Mouse (Mus musculus): ENCODE measurements around the gene Glcci1. TPM values are rescaled to one million over a fixed set of nuclear protein-coding genes. Genes with fewer than 3 reads are reported as not detected.

The Glcci1 gene
- total RNA-seq, 1 experiment from 2014 or later: 19.9 TPM

GRCm38 (mm10) chr6:8489938-8490585, 19.3 kb upstream of the Glcci1 start:
- no peak for ATAC-seq (replicated peaks; ENCODE audit: insufficient number of reproducible peaks, low FRiP score, low TSS enrichment, poor library complexity, severe bottlenecking)

- ATAC-seq (replicated peaks; ENCODE audit: insufficient number of reproducible peaks, low FRiP score, low TSS enrichment, poor library complexity, severe bottlenecking): no peak
These were observed 17.2 kb upstream of the Glcci1 start for GRCm38 (mm10) chr6:8492248-8492647.

GRCm38 (mm10) chr6:8495109-8495826, 14.1 kb upstream of the Glcci1 start:
- ATAC-seq (replicated peaks; ENCODE audit: insufficient number of reproducible peaks, low FRiP score, low TSS enrichment, poor library complexity, severe bottlenecking): peak; percentile 76

- no peak for ATAC-seq (replicated peaks; ENCODE audit: insufficient number of reproducible peaks, low FRiP score, low TSS enrichment, poor library complexity, severe bottlenecking)
These were observed 13.6 kb upstream of the Glcci1 start for GRCm38 (mm10) chr6:8495827-8496222.

GRCm38 (mm10) chr6:8497234-8497867, 12.0 kb upstream of the Glcci1 start:
- no peak for ATAC-seq (replicated peaks; ENCODE audit: insufficient number of reproducible peaks, low FRiP score, low TSS enrichment, poor library complexity, severe bottlenecking)

GRCm38 (mm10) chr6:8497868-8498257, 11.5 kb upstream of the Glcci1 start:
- ATAC-seq (replicated peaks; ENCODE audit: insufficient number of reproducible peaks, low FRiP score, low TSS enrichment, poor library complexity, severe bottlenecking): no peak

- ATAC-seq (replicated peaks; ENCODE audit: insufficient number of reproducible peaks, low FRiP score, low TSS enrichment, poor library complexity, severe bottlenecking): no peak
These were observed 10.4 kb upstream of the Glcci1 start for GRCm38 (mm10) chr6:8498961-8499360.

- no peak for ATAC-seq (replicated peaks; ENCODE audit: insufficient number of reproducible peaks, low FRiP score, low TSS enrichment, poor library complexity, severe bottlenecking)
These were observed 5.4 kb upstream of the Glcci1 start for GRCm38 (mm10) chr6:8503953-8504352.

GRCm38 (mm10) chr6:8504521-8505228, 4.7 kb upstream of the Glcci1 start:
- peak; percentile 32; the same call in 1 of the 2 replicates for ATAC-seq (replicated peaks; ENCODE audit: insufficient number of reproducible peaks, low FRiP score, low TSS enrichment, poor library complexity, severe bottlenecking)

- no peak for ATAC-seq (replicated peaks; ENCODE audit: insufficient number of reproducible peaks, low FRiP score, low TSS enrichment, poor library complexity, severe bottlenecking)
These were observed 2.8 kb upstream of the Glcci1 start for GRCm38 (mm10) chr6:8506631-8507030.

GRCm38 (mm10) chr6:8508883-8509536, 390 bp upstream of the Glcci1 start:
- ATAC-seq (replicated peaks; ENCODE audit: insufficient number of reproducible peaks, low FRiP score, low TSS enrichment, poor library complexity, severe bottlenecking): peak; percentile 98

- no peak for ATAC-seq (replicated peaks; ENCODE audit: insufficient number of reproducible peaks, low FRiP score, low TSS enrichment, poor library complexity, severe bottlenecking)
These were observed 812 bp downstream of the Glcci1 start for GRCm38 (mm10) chr6:8509961-8510863.

GRCm38 (mm10) chr6:8510864-8511428, 1.5 kb downstream of the Glcci1 start:
- no peak for ATAC-seq (replicated peaks; ENCODE audit: insufficient number of reproducible peaks, low FRiP score, low TSS enrichment, poor library complexity, severe bottlenecking)

GRCm38 (mm10) chr6:8511447-8511846, 2.0 kb downstream of the Glcci1 start:
- ATAC-seq (replicated peaks; ENCODE audit: insufficient number of reproducible peaks, low FRiP score, low TSS enrichment, poor library complexity, severe bottlenecking): no peak

- ATAC-seq (replicated peaks; ENCODE audit: insufficient number of reproducible peaks, low FRiP score, low TSS enrichment, poor library complexity, severe bottlenecking): no peak
These were observed 3.0 kb downstream of the Glcci1 start for GRCm38 (mm10) chr6:8512416-8512815.

- no peak for ATAC-seq (replicated peaks; ENCODE audit: insufficient number of reproducible peaks, low FRiP score, low TSS enrichment, poor library complexity, severe bottlenecking)
These were observed 10.3 kb downstream of the Glcci1 start for GRCm38 (mm10) chr6:8519687-8520086.

- no peak for ATAC-seq (replicated peaks; ENCODE audit: insufficient number of reproducible peaks, low FRiP score, low TSS enrichment, poor library complexity, severe bottlenecking)
These were observed 11.8 kb downstream of the Glcci1 start for GRCm38 (mm10) chr6:8521231-8521630.

GRCm38 (mm10) chr6:8524717-8525116, 15.3 kb downstream of the Glcci1 start:
- ATAC-seq (replicated peaks; ENCODE audit: insufficient number of reproducible peaks, low FRiP score, low TSS enrichment, poor library complexity, severe bottlenecking): no peak

All from monocyte, adult 5-6 weeks (primary cell).